Mouse (Mus musculus): ENCODE results near the gene Cfd. TPM values are rescaled to one million over a fixed set of nuclear protein-coding genes. Genes with fewer than 3 reads are reported as not detected.

Gene Cfd
- total RNA-seq, 2 experiments from 2014 or later: not detected

DNA sequence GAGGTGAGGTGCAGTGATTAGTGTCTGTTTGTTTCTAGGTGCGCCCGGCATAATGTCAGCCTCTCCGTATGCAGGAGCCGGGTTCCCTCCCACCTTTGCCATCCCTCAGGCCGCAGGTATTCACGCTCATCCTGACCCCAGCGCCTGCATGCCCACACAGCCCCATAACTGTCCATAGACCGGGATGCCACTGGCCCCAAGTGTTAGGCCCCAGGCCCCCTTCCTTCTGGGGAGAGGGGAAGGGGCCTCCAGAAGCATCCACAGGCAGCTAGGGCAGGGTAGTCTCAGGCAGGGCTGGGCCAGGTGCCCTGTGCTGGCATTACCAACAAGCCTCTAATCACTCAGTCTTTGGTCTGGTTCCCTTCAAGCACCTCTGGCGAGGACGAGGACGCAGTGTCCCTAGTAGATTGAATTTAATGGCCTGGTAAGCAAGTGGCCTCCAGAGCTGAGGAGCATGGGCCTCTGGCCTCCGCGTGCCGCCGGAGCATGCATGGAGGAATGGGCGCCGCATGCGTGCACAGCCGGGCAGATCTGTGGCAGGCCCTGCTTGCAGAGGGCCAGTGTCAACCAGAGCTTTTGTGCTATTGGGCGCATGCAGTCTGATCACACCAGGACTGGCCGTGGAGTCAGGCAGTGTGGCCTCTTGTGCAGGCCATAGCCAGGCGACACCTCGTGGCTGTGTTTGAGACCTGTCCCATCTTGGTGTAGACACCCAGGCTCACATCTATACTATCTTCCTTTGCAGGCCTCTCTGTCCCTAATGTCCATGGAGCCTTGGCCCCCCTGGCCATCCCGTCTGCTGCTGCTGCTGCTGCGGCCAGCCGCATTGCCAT lies 30.4 kb upstream of the Cfd start:
- DNase-seq: no peak
- intact Hi-C loops (cut with DNase I): no loop called here

DNA sequence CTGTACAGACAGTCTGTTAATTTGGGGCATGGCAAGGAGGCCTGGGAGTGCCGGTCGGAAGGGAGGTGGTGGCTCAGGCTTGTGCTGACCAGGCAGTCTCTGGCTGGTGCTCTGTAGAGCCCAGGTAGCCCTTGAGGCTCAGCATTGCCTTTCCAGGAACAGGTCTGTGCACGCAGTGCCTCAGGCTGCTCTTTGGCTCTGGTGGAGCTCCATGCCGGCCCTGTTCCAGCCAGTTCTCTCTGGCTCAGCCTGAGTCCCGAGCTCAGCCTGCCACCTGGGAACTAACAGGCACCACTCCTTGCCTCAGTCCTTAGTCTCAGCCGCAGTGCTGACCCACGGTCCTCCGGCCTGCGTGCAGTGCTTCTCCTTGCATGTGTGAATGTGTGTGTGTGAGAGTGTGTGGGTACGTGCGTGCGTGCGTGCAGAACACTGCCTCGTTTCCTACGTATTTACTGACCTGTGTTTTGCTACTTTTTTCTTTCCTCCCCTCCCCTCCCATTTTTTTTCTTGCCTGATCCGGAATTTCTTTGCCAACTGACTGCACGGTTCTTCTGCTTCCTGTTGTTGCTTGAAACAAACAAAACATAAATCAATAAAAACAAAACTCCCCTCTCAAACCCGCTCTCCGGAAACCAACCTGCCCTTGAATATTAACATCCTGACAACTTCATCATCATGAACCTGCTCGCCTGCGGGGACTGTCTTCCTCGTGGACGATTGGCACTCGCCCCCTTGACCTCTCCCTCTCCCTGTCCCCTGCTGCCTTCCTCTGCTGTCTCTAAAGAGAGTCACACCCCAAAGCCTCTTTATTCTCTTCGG lies 29.2 kb upstream of the Cfd start:
- intact Hi-C loops (cut with DNase I): no loop called here
- DNase-seq: no peak

DNA sequence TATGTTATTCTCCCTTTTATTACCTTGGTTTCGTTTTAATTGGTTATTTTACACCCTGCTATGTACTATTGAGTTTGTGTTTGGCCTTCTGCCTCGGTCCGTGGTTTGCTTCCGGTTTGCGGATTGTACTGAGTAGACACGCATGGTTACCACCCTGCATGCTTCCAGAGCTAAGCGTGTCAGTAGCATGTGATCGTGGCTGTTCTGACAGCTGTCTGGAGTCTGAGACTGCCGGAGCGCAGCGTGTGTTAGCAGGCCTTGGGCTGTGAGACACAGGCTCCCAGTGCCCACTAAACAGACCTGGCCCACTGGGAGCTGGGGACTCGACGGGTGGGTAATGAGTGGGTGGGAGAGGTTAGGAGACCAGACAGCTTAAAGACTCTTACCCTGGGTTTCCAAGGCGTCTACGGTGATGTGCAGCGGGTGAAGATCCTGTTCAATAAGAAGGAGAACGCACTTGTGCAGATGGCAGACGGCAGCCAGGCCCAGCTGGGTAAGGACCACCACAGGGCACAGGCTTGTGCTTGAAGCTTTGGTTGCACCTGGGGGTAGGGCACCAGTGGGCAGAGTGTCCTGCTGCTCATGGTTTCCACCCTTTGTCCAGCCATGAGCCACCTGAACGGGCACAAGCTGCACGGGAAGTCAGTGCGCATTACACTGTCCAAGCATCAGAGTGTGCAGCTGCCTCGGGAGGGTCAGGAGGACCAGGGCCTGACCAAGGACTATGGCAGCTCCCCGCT lies 28.4 kb upstream of the Cfd start:
- intact Hi-C loops (cut with DNase I): no loop called here

DNA sequence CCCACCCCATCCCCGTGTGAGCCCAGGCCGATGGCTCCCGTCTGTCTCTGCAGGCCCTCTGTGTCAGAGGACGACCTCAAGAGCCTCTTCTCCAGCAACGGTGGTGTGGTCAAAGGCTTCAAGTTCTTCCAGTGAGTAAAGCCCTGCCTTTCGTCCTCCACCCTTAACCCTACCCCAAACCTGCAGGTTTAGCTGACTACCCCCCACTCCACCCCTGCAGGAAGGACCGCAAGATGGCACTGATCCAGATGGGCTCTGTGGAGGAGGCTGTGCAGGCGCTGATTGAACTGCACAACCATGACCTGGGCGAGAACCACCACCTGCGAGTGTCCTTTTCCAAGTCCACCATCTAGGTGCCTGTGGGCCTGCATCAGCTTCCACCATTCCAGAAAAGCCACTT lies 27.7 kb upstream of the Cfd start:
- intact Hi-C loops (cut with DNase I): no loop called here
- no peak for DNase-seq

More for the DNA sequence above, 28.4 kb upstream of the Cfd start:
- DNase-seq: no peak

DNA sequence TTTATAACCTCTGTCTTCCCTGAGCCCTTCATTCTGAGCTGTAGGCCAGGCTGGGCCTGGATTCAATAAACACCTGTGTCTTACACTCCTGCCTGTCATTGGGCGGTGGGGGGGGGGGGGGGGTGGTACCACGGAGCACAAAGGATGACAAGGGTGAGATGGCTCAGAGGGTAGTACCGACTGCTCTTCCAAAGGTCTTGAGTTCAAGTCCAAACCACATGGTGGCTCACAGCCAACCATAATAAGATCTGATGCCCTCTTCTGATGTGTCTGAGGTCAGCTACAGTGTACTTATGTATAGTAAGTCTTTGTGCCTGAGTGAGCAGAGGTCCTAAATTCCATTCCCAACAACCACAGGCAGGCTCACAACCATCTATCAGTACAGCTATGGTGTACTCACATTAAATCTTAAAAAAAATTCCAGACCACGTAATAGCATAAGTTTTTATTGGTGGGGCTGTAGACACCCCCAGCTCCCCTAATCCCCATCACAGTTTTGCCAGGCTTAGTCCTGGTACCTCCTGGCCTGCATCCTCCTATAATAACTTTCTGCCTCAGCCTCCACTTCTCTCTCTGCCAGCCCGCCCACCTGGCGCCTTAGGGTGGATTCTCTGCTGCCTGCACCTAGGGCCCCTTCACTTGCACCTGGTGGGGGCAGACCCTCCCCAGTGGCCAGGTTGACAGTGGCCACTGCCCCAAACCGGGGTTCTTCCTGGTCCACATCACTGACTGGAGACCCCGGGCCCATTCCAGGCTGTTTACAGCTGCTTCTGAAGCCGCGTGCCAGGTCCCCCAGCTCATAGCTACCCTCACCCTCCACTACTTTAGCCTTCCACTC lies 26.1 kb upstream of the Cfd start:
- DNase-seq: no peak
- intact Hi-C loops (cut with DNase I): no loop called here

DNA sequence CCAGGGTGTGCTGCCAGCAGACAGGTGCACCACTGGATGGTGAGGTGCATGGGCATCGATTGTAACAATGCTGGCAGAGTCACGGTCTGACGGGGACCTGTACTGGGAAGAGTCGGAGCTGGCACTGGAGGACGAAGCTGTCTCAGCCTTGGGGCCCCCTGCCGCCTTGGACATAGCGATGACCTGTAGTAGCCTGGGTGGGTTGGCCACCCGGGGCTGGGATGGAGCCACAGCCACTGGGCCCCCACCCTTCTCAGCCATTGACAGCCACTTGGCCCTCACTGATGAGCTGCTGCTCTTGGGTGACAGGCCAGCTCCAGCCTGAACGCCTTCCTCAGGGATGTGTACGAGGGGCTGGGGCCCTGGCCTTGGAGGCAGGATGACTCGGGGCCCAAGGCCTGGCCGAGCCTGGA lies 25.5 kb upstream of the Cfd start:
- no peak for DNase-seq
- intact Hi-C loops (cut with DNase I): no loop called here

DNA sequence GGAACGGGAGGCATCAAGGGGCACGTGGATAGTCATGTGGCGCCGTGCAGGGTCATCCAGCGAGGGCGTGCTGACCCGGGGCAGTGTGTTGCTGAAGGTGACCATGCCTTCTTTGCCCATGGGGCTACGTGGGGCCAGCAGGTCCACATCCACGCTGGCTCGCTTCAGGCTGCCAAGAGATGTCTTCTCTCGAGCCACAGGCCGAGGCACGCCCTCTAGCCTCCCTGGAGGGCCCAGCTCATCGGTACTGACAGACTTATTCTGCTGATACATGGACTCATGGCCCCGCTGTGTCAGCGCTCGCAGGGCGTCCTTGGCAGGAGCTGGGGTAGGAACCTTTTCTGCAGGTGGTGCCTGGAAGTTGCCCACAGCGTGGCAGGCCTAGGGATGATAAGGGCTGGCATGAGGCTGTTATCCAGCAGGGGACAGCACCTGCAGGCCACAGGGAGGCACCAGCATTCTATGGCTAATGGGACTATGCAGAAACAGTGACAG lies 24.8 kb upstream of the Cfd start:
- DNase-seq: no peak
- intact Hi-C loops (cut with DNase I): no loop called here

DNA sequence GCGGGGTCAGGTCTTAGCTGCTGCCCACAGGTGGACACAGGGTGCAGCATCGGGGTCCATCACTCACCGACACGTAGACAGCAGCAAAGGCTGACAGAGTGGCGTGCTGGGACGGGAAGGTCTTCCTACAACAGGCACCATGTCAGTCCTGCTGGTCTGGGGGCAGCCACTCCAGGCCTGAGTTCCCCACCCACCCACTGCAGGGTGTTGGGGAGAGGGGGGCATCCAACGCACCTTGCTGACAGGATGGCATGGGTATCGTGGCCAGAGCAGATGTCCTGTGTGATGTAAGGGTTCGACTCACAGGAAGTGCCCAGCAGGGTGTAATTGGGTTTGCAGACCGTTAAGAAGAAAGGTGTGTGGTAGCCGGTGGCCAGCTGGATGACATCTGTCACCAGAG lies 24.1 kb upstream of the Cfd start:
- DNase-seq: no peak
- intact Hi-C loops (cut with DNase I): no loop called here

DNA sequence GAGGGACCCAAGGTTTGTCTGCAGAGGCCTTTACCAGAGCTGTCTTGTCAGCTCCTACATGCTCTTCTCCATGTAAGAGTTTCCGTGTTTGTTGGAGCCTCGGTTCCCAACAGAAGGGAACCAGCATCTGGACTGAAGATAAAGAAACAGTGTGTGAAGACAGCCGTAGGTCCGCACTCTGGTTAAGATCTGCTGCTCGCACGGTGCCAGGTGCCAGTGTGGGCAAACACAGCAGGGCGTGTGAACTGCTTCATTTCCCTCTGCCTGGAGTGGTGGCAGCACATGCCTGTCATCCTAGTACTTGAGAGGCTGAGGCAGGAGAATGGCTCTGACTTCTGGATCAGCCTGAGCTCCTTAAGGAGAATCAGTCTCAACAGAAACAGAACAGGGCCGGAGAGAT lies 18.8 kb upstream of the Cfd start:
- intact Hi-C loops (cut with DNase I): no loop called here
- DNase-seq: no peak

DNA sequence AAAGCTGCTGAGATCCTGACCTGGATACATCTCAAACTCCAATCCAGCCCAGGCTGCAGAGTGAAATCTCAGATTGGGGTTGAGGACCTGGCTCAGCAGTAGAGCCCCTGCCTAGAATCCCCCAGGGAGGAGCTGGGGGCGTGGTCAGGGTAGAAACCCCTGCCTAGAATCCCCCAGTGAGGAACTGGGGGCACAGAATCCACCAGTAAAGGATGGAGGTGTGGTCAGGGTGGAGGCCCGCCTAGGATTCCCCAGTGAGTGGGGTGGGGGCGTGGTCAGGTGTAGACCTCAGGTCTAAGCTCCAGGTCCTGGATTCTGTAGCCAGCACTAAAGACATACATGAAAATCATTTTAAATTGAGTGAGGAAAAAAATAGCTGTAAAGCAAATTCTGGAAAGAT lies 17.8 kb upstream of the Cfd start:
- intact Hi-C loops (cut with DNase I): no loop called here
- DNase-seq: no peak

DNA sequence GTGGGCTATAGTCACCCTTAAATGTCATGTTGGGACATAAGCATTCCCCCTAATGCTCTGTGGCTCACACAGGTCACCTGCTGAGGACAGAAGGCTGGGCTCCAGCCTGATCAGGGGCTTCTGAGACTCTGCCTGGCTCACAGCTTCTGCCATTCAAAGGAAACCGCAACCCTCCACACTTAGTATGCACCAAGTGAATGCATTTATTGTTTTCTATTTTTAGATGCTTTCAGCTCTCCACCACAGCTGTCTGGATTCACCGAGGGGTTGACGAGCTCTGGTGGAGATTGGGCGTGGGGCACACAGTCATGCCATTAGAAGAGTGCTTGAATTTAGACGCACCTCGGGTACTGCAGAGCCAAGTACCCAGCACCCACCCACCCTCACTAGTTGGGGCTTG lies 17.3 kb upstream of the Cfd start:
- DNase-seq: no peak
- intact Hi-C loops (cut with DNase I): no loop called here

DNA sequence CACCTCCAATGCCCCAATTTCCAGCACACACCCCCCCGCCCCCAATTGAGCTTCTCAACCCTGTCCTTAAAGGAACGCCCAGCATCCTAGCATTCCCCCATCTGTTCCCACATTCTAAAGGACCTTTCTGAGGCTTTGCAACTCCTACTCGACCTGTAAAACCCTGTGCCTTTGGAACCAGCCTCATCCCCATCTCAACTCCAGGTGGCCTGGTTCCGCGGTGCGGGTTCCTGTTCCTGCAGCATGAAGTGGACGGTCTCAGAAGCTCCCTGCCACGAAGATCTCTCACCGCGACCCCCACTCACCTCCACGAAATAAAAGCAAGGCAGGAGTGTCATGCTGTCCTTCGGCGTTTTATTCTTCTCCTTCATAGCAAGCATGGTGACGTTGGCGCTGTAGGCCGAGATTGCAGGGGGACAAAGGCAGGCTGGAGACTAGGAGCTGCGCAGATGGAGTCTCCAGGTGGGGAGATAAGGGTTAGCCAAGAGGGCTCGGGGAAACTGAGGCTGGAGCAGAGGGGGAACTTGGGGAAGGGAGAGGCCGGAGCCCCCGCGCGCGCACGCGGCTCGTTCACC lies 16.9 kb upstream of the Cfd start:
- no peak for DNase-seq
- intact Hi-C loops (cut with DNase I): no loop called here

DNA sequence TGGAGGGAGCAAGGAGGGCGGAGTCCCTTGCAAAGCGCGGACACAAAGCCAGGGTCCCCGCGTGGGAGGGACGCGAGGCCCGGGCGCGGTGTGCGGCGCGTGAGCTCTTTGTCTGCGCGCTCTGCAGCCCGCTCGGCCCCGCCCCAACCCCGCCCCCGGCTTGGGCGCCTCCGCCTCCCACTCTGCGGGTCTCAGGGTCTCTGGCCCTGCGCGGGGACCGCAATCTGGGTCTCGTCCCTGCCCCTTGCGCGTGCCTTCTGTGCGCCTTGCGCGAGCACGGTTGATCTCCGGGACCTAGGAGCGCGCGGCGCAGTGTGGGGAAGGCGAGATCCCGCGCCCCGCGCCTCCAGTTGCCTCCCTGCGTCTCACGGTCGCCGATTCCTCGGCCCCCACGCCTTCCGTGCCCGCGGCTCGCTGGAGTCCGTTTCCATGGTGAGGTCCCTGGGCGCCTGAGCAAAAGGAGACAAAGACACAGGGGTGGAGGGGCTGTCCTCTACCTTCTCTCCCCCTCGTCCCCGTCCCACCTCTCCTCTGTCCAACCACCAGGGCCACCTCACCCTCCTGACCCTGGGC lies 16.3 kb upstream of the Cfd start, which contains the start of the genes Prtn3 and Plppr3:
Gene Prtn3, plus strand, starts transcription at position 187 of the 573 bp plus-strand sequence.
Gene Plppr3, minus strand, starts transcription at position 345 of the 573 bp plus-strand sequence.
- DNase-seq: peak; percentile 89
- intact Hi-C loops (cut with DNase I): no loop called here

DNA sequence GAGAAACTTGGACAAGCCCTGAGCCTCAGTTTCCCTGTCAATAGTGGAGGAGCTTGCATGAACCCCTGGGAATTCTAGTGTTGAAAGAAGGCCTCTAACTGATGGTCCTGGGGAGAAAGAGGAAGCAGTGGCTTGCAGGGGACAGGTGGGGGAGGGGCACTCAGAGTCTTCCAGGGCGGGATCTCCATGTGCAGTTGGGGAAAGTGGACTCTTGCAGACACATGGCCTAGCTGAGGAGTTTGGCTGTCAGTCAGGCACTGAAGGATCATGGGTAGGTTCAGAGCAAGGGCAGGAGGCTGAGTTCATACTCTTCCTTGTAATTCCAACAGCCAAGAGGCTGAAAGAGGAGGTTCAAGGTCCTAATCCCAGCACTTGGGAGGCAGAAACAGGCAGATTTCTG lies 13.5 kb upstream of the Cfd start:
- intact Hi-C loops (cut with DNase I): no loop called here
- DNase-seq: no peak

DNA sequence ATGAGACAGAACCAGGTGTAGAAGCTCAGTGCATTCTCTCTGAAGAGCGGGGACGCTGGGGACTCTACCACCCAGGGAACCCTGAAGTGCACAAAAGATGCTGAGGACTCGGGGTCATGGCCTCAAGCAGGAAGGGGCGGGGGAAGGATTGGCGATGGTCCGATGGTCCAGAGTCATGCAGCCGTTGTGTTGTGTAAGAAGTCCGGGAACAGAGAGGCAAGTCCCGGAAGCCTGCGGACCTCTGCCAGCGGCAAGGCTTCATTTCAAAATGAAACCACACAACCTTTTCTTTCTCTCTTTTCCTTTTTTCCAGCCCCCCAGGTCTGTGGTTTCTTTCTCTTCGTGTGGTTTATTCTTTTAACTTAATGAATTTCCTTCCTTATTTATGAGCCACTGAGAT lies 12.9 kb upstream of the Cfd start:
- intact Hi-C loops (cut with DNase I): no loop called here
- no peak for DNase-seq

DNA sequence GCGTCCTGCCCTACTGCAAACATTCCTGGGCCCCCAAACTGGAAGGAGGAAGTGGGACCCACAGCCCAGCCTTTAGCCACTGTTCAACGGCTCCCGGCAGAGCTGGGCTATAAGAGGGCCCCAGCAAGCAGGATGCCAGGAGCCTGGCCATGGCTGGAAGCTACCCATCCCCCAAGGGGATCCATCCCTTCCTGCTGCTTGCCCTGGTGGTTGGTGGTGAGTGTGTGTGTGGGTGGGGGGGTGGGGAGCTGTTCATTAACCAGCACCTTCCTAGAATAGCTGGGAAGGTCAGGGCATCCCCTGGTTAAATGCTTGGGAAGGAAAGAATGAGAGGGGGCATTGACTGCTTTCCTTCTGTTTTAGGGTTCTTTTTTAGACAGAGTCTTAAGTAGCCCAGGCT lies 11.1 kb upstream of the Cfd start:
- intact Hi-C loops (cut with DNase I): no loop called here
- no peak for DNase-seq

DNA sequence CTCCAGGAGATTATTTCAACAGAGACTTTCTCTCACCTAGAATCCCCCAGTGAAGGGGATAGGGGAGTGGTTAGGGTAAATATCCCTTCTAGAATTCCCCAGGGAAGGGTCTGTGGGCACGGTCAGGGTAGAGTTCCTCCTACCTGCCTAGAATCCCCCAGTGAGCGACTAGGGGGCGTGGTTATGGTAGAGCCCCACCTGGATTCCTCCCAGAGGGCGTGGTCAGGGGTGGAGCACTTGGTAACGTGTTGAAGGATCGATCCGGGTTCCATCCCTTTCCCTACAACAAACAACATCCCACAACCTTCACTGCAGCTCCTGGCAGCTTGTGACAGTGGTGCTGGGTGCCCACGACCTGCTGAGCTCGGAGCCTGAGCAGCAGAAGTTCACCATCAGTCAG lies 9.9 kb upstream of the Cfd start:
- intact Hi-C loops (cut with DNase I): no loop called here
- DNase-seq: no peak

DNA sequence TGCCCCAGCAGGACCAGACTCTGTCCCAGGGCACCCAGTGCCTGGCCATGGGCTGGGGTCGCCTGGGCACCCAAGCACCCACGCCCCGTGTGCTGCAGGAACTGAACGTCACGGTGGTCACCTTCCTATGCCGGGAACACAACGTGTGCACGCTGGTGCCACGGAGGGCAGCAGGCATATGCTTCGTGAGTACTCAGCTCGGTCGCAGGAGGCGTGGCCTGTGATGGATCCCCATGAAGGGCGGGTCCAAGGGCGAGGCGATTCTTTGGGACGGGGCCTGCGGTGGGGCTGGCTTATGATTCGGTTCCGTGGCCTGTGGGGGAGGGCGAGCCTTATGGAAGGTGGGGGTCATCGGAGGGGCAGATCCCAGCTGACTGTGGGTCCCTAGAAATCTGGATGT lies 8.7 kb upstream of the Cfd start:
- DNase-seq: no peak
- intact Hi-C loops (cut with DNase I): no loop called here

DNA sequence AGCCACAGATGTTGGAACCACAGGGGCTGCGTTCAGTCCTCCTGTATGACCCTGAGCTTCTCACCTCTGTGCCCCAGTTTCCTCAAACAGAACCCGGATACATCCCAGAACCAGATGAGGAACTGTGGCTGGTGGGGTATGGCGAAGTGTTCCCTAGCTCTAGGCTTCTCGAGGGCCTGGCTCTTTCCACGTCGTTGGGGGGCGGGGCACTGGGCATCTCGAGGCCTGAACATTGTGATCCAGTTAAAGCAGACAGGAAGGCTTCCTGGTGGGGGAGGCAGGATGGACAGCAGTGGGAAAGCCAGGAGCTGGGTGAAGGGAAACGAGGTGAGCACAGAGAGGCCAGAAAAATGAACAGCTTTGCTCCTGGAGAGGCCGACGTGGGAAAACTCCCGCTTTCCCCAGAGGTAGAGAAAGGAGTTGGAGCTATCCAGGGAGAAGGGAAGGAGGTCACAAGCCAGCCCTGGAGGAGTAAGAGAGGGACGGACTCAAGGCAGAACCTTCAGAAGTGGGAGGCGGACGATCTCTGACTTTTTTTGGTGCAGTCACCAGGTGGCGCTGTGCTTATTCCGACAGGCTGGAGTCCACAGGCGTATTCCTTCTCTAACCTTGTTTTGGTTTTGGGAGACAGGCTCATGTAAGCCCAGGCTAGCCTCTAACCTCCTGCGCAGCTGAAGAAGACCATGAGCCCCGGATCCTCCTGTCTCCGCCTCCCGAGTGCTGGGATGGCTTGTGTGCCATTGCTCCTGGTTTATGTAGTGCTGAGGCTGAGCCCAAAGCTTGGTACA lies 7.2 kb upstream of the Cfd start:
- intact Hi-C loops (cut with DNase I): no loop called here
- DNase-seq: peak; percentile 83

All from left cerebral cortex, postnatal 4 days (tissue).